9 mouse cellular contexts compared by ENCODE assay signal in genomic region chr3:9885565-9885964, GRCm38 (mm10).
A peak's percentile ranks its signal among the peaks of the same experiment; 100 is the strongest.
DNase-seq lines count a peak whose midpoint lies in the region; ATAC-seq lines count a peak whose summit lies in the region.
"Had no signal": no experiment of that assay in that cellular context is flagged by ENCODE, and none has a peak within 500 bp of the region (broad histone marks: within the 10 kb centered on the region; RNA-seq: fewer than 3 reads in every experiment).

No protein-coding gene starts in this region.

- H3K27ac ChIP-seq in neural tube, embryonic 12.5 days, result no peak overlapping the region
- H3K27ac ChIP-seq in neural tube, embryonic 15.5 days (replicated peaks), result no peak overlapping the region
- H3K27ac ChIP-seq in intestine, embryonic 16.5 days (ENCODE audit: low read length), result 0 out of 2 replicates have a peak overlapping the region, but pooled peaks have one; percentile 17
- H3K27ac ChIP-seq: liver, embryonic 14.5 days had no signal

- H3K36me3 ChIP-seq in neural tube, embryonic 12.5 days, result no peaks in the 10 kb centered on the region
- no peaks in the 10 kb centered on the region for H3K36me3 ChIP-seq in neural tube, embryonic 15.5 days
- H3K36me3 ChIP-seq in intestine, embryonic 16.5 days (ENCODE audit: control insufficient read depth, insufficient read depth, low read length), result no peaks in the 10 kb centered on the region

- H3K9me3 ChIP-seq in neural tube, embryonic 12.5 days, result no peaks in the 10 kb centered on the region
- H3K9me3 ChIP-seq in neural tube, embryonic 15.5 days (replicated peaks), result no peaks in the 10 kb centered on the region
- H3K9me3 ChIP-seq in intestine, embryonic 16.5 days (ENCODE audit: control insufficient read depth, low read length), result no peaks in the 10 kb centered on the region

- no peak overlapping the region for H3K4me2 ChIP-seq in neural tube, embryonic 12.5 days (replicated peaks)
- no peak overlapping the region for H3K4me2 ChIP-seq in neural tube, embryonic 15.5 days
- no peak overlapping the region for H3K4me2 ChIP-seq in intestine, embryonic 16.5 days (ENCODE audit: low read depth, low read length)

- H3K27me3 ChIP-seq in neural tube, embryonic 12.5 days (replicated peaks), result no peaks in the 10 kb centered on the region
- no peaks in the 10 kb centered on the region for H3K27me3 ChIP-seq in neural tube, embryonic 15.5 days (replicated peaks)
- no peaks in the 10 kb centered on the region for H3K27me3 ChIP-seq in intestine, embryonic 16.5 days (replicated peaks; ENCODE audit: control insufficient read depth, insufficient read depth, low read length)

- DNase-seq in adrenal gland, adult (ENCODE audit: inconsistent age in 2 of 2, low spot score in 1 of 2), result peak; percentile 61 to 83
- no peak for DNase-seq in adrenal gland, adult 18-20 months (ENCODE audit: low spot score in 2 of 2)
- DNase-seq in gastrocnemius, adult 18-20 months (ENCODE audit: low spot score), result peak; percentile 76
- peak; percentile 72 for DNase-seq in lung, postnatal 14 days

- 0 out of 2 replicates have a peak, but pooled peaks have one; percentile 29 for ATAC-seq in neural tube, embryonic 12.5 days (ENCODE audit: low FRiP score, low read depth)
- no peak; the same call in 1 of the 2 replicates for ATAC-seq in neural tube, embryonic 15.5 days (ENCODE audit: low FRiP score)
- ATAC-seq in intestine, embryonic 16.5 days, result no peak
- no peak for ATAC-seq in granulocyte monocyte progenitor cell, adult 5-6 weeks (replicated peaks; ENCODE audit: poor library complexity, severe bottlenecking)

- H3K4me3 ChIP-seq in neural tube, embryonic 12.5 days, result no peak overlapping the region
- no peak overlapping the region for H3K4me3 ChIP-seq in neural tube, embryonic 15.5 days (replicated peaks)
- H3K4me3 ChIP-seq in intestine, embryonic 16.5 days (ENCODE audit: low read length), result no peak overlapping the region

- H3K9ac ChIP-seq in neural tube, embryonic 12.5 days, result no peak overlapping the region
- no peak overlapping the region for H3K9ac ChIP-seq in neural tube, embryonic 15.5 days (replicated peaks)
- no peak overlapping the region for H3K9ac ChIP-seq in intestine, embryonic 16.5 days (ENCODE audit: low read depth, low read length)
- H3K9ac ChIP-seq: liver, embryonic 14.5 days had no signal

- WGBS in neural tube, embryonic 12.5 days, result 50% methylated on average over 8 of the region's 8 CpGs
- WGBS in neural tube, embryonic 15.5 days, result 22% methylated on average over 8 of the region's 8 CpGs
- 44% methylated on average over 8 of the region's 8 CpGs for WGBS in intestine, embryonic 16.5 days

- peaks cover 6% of the 10 kb centered on the region; the same call in 1 of the 2 replicates for H3K4me1 ChIP-seq in neural tube, embryonic 12.5 days
- peaks cover 14% of the 10 kb centered on the region for H3K4me1 ChIP-seq in neural tube, embryonic 15.5 days
- H3K4me1 ChIP-seq in intestine, embryonic 16.5 days (ENCODE audit: control insufficient read depth, insufficient read depth, low read length), result peaks cover 4% of the 10 kb centered on the region; the same call in 1 of the 2 replicates

Comparison
In these comparisons a context has a peak if more than half of its experiments do, and no peak if none do; other contexts are left out.
1. DNase-seq: peak in adrenal gland, adult (2 of 2), gastrocnemius, adult 18-20 months (single experiment) and lung, postnatal 14 days (single experiment); none in adrenal gland, adult 18-20 months (0 of 2).